Mouse (Mus musculus): Measurements from ENCODE around the gene Piwil4. TPM values are rescaled to one million over a fixed set of nuclear protein-coding genes. Genes with fewer than 3 reads are reported as not detected.

Gene Piwil4
- polyA plus RNA-seq (2014; fragmentation: Illumina TruSeq; extraction: RNeasy Lipid Tissue Mini Kit (QIAGEN cat#74804); ENCODE audit: low read depth, low replicate concordance): not detected

GRCm38 (mm10) chr9:14740151-14740924 is at the start of gene Piwil4:
Piwil4 (minus strand) TSS chr9:14740733.

DNA sequence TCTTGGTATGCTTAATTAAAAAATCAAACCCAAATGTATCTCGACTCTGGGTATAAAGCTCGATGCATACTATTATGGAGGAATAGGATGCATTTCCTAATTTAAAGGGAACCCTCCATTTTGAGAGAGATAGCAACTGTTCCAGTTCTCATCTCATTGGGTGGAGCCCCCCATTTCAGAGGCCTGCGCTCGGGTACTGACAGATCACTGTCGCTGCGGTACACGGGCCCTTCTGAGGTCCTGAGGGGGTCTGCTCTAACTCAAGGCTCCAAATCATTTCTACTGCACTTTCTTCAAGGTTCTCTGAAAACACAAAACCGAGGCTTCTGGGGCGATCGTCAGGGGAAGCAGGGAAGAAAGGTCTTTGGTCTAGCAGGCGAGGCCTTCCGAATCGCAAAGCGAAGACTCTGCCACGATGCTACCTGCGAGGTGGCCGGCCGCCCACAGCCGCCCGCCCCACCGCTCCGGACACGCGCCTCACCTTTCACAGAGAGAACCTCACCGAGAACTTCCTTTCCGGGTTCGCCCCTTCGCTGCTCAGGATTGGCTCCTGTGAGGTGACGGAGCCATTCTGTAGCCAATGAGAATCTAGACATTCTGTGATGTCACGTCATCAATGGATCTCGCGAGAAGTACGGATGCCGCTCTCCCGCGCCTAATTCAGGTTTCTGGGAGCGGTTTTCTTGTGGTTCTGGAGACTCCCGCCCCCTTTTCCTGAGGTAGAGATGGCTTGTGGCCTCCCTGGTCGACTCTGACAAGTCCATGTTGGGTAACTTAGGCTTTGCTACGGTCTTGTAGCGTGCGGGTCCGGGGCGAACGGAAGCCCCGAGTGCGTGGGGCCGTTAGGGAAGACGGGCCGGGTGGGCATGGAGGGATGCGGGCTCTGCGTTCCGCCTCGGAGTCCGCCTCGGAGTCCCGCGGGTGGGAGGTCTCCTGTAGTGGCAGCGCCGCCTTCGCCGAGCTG is 43.8 kb upstream of the Piwil4 start, which contains the start of the genes Mre11a and Ankrd49:
Gene Mre11a, plus strand, starts transcription at position 616 of the 964 bp plus-strand sequence.
Gene Ankrd49, minus strand, starts transcription at position 818 of the 964 bp plus-strand sequence.

DNA sequence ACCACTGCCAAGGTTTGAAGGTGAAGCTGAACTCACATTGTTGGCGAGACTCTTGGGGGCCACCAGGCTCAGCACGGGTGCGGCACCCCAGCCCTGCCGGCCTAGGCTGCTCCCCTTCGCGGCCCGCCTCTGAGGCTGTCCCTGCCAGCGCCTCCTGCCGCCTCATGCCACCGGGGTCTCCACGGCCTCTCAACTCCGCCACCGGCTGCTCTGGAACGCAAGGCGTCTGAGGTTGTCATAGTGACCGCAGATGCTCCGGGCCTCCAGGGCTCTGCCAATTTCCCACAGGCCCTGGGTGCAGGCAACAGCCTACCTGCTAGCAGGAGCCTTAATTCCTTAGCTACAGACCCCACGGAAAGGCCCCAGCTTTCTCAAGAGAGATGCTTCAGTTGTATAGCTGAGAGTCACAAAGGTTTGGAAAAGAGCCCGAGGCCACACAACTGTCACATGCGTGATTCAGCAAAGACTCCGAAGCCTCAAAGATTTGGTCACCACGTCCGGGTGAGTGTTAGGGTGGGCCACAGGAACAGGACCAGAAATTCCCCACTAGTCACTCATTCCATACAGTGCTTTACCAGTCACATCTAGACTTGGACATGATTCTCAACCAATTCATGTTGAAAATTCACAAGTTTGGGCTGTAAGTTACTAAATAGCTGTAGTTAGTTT is 30.4 kb upstream of the Piwil4 start, which contains the start of gene 1700012B09Rik:
Gene 1700012B09Rik, minus strand, starts transcription at position 228 of the 669 bp plus-strand sequence.

DNA sequence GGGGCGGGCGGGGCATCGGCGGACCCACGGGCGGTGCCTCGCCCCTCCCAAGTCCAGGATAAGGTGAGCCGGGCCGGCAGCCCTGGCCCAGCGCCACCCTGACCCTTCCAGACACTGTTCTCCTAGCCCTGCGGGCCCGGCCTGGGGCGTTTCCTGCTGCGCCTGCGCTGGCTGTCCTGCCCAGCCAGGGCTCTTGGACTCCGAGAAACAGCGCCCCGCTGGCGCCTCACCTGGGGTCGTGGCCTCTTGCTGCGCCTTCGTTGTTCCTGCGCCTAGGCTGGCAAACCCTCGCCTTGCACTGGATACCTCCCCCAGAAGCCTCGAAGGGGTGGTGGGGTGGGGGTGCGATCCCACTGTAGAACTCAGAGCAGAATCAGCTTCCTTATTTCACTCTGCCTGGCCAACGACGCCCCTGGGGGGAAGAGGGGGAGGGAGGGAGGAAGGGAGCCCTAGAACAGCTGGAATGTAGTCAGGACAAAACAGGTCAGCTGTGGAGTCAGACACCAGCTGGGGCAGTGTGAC is 11.5 kb upstream of the Piwil4 start, which contains the start of gene Fut4:
Gene Fut4, minus strand, starts transcription at position 393 of the 522 bp plus-strand sequence.

Other genes starting within 250 kb of the Piwil4 start
- not detected for gene Kdm4d, start 240.3 kb downstream of the Piwil4 start, polyA plus RNA-seq (2014; fragmentation: Illumina TruSeq; extraction: RNeasy Lipid Tissue Mini Kit (QIAGEN cat#74804); ENCODE audit: low read depth, low replicate concordance)
- 135 TPM for gene Cwc15, start 240.1 kb downstream of the Piwil4 start, polyA plus RNA-seq (2014; fragmentation: Illumina TruSeq; extraction: RNeasy Lipid Tissue Mini Kit (QIAGEN cat#74804); ENCODE audit: low read depth, low replicate concordance)
- gene Amotl1, start 95.7 kb downstream of the Piwil4 start, polyA plus RNA-seq (2014; fragmentation: Illumina TruSeq; extraction: RNeasy Lipid Tissue Mini Kit (QIAGEN cat#74804); ENCODE audit: low read depth, low replicate concordance): 1.8 TPM
- gene Fut4, start 11.7 kb upstream of the Piwil4 start, polyA plus RNA-seq (2014; fragmentation: Illumina TruSeq; extraction: RNeasy Lipid Tissue Mini Kit (QIAGEN cat#74804); ENCODE audit: low read depth, low replicate concordance): 0.21 TPM
- gene 1700012B09Rik, start 30.3 kb upstream of the Piwil4 start, polyA plus RNA-seq (2014; fragmentation: Illumina TruSeq; extraction: RNeasy Lipid Tissue Mini Kit (QIAGEN cat#74804); ENCODE audit: low read depth, low replicate concordance): not detected
- gene Mre11a, start 43.9 kb upstream of the Piwil4 start, polyA plus RNA-seq (2014; fragmentation: Illumina TruSeq; extraction: RNeasy Lipid Tissue Mini Kit (QIAGEN cat#74804); ENCODE audit: low read depth, low replicate concordance): 13.1 TPM
- 17.7 TPM for gene Ankrd49, start 44.1 kb upstream of the Piwil4 start, polyA plus RNA-seq (2014; fragmentation: Illumina TruSeq; extraction: RNeasy Lipid Tissue Mini Kit (QIAGEN cat#74804); ENCODE audit: low read depth, low replicate concordance)
- not detected for gene Gpr83, start 119.5 kb upstream of the Piwil4 start, polyA plus RNA-seq (2014; fragmentation: Illumina TruSeq; extraction: RNeasy Lipid Tissue Mini Kit (QIAGEN cat#74804); ENCODE audit: low read depth, low replicate concordance)
- gene Izumo1r, start 163.2 kb upstream of the Piwil4 start, polyA plus RNA-seq (2014; fragmentation: Illumina TruSeq; extraction: RNeasy Lipid Tissue Mini Kit (QIAGEN cat#74804); ENCODE audit: low read depth, low replicate concordance): not detected